In the genomic region with DNA sequence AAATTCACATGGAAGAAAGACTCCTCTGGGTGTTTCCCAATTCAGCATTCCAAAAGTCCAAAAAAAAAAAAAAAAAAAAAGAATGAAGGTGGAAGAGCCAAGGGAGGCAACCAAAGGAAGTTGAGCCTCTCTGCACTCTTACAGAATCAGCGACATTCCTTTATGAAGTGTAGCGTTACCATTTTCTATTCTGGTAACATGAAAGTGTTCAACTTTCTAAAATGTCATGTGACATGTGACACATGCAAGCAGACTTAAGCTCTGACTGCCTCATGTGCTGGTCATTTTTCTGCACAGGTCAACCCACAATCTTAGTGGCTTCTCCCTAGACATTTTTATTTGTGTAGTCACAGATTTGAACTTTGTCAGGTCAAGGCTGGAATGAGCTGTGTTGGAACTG, we compare ENCODE assay signal across 29 mouse cellular contexts.
DNase-seq lines count a peak whose midpoint lies in the region; ATAC-seq and TF ChIP-seq lines count a peak whose summit lies in the region.
"Had no signal": no experiment of that assay in that cellular context is flagged by ENCODE, and none has a peak within 500 bp of the region (broad histone marks: within the 10 kb centered on the region; RNA-seq: fewer than 3 reads in every experiment).

No protein-coding gene starts in this region.

- H3ac ChIP-seq in C2C12 (ENCODE audit: control insufficient read depth, insufficient read length, low read depth), result no peak overlapping the region

- H3K9me3 ChIP-seq in heart, embryonic 10.5 days, result no peaks in the 10 kb centered on the region
- H3K9me3 ChIP-seq: embryonic facial prominence, embryonic 12.5 days; embryonic facial prominence, embryonic 15.5 days; heart, embryonic 15.5 days; hindbrain, embryonic 10.5 days; hindbrain, embryonic 13.5 days; intestine, embryonic 15.5 days had no signal

- no peak for DNase-seq in gastrocnemius, adult 2 months
- no peak for DNase-seq in gastrocnemius, postnatal 14 days
- DNase-seq in 3134 (ENCODE audit: extremely low read depth, insufficient read length, low spot score), result peak; percentile 21
- no peak for DNase-seq in heart, embryonic 10.5 days (ENCODE audit: low spot score)
- DNase-seq: adrenal gland, postnatal 10 days; cerebellum, adult 11 months; cerebellum, adult 2 months; cerebellum, adult 9-11 months; cerebellum, postnatal 25 days; forebrain, postnatal 0 days; gastrocnemius, postnatal 36 days; heart, adult 2 months; heart, postnatal 10 days; heart, postnatal 36 days; kidney, adult 11 months had no signal

- no peaks in the 10 kb centered on the region for H3K36me3 ChIP-seq in C2C12 (ENCODE audit: control insufficient read depth, insufficient read depth)
- H3K36me3 ChIP-seq in heart, embryonic 10.5 days, result no peaks in the 10 kb centered on the region
- H3K36me3 ChIP-seq: embryonic facial prominence, embryonic 12.5 days; embryonic facial prominence, embryonic 15.5 days; G1E; heart, embryonic 15.5 days; hindbrain, embryonic 10.5 days; hindbrain, embryonic 13.5 days; intestine, embryonic 15.5 days had no signal

- intact Hi-C loops in gastrocnemius, adult 2 months (cut with DNase I), result no loop called here
- intact Hi-C loops in gastrocnemius, postnatal 14 days (cut with DNase I; ENCODE audit: low total_unique reads), result no loop called here

- no peaks in the 10 kb centered on the region for H3K27me3 ChIP-seq in C2C12 (ENCODE audit: control insufficient read depth, insufficient read depth, insufficient read length)
- peaks cover 5% of the 10 kb centered on the region; the same call in 1 of the 2 replicates for H3K27me3 ChIP-seq in heart, embryonic 10.5 days (ENCODE audit: insufficient read depth, poor library complexity, severe bottlenecking)
- H3K27me3 ChIP-seq: embryonic facial prominence, embryonic 12.5 days; embryonic facial prominence, embryonic 15.5 days; heart, embryonic 15.5 days; hindbrain, embryonic 13.5 days; intestine, embryonic 15.5 days had no signal

- peak overlapping the region; percentile 35; the same call in 1 of the 2 replicates for H3K27ac ChIP-seq in gastrocnemius, adult 2 months
- peak overlapping the region; percentile 80 for H3K27ac ChIP-seq in embryonic fibroblast, embryonic 13.5 days (ENCODE audit: insufficient read depth, low read length)
- no peak overlapping the region for H3K27ac ChIP-seq in heart, embryonic 10.5 days
- H3K27ac ChIP-seq: embryonic facial prominence, embryonic 12.5 days; embryonic facial prominence, embryonic 15.5 days; heart, adult 2 months; heart, embryonic 15.5 days; hindbrain, embryonic 10.5 days; hindbrain, embryonic 13.5 days; intestine, embryonic 15.5 days had no signal

- H3K79me2 ChIP-seq in C2C12 (ENCODE audit: control insufficient read depth, insufficient read depth), result no peaks in the 10 kb centered on the region

- no peak for ATAC-seq in erythroid progenitor cell, adult 5-6 weeks (replicated peaks; ENCODE audit: low FRiP score, poor library complexity, severe bottlenecking)
- ATAC-seq: activated CD4-positive, CD25-positive, alpha-beta regulatory T cell, adult 4 months; forebrain, embryonic 14.5 days; hindbrain, embryonic 16.5 days; intestine, embryonic 15.5 days had no signal

- H3K4me1 ChIP-seq in embryonic fibroblast, embryonic 13.5 days (ENCODE audit: control insufficient read depth, insufficient read depth, low read length), result peaks cover 20% of the 10 kb centered on the region
- H3K4me1 ChIP-seq in heart, embryonic 10.5 days, result peaks cover 8% of the 10 kb centered on the region; the same call in 1 of the 2 replicates
- H3K4me1 ChIP-seq: embryonic facial prominence, embryonic 12.5 days; embryonic facial prominence, embryonic 15.5 days; hindbrain, embryonic 10.5 days; hindbrain, embryonic 13.5 days; intestine, embryonic 15.5 days had no signal

- TF ChIP-seq POLR2A in embryonic fibroblast, embryonic 13.5 days (IDR thresholded peaks at IDR 0.05; ENCODE audit: low read depth, low read length), result no peak

- no peak for TF ChIP-seq CTCF in gastrocnemius, adult 2 months (IDR thresholded peaks at IDR 0.05)
- no peak for TF ChIP-seq CTCF in C2C12 (IDR thresholded peaks at IDR 0.05; ENCODE audit: control insufficient read depth, insufficient read depth, insufficient read length)
- TF ChIP-seq CTCF in embryonic fibroblast, embryonic 13.5 days (IDR thresholded peaks at IDR 0.05; ENCODE audit: borderline replicate concordance, insufficient read depth, low read length), result no peak

- no peaks in the 10 kb centered on the region for H3K79me3 ChIP-seq in C2C12 (ENCODE audit: low read depth)

- WGBS in heart, embryonic 10.5 days, result 68% methylated on average over 2 of the region's 2 CpGs

- no peak overlapping the region for H3K4me3 ChIP-seq in gastrocnemius, adult 2 months
- H3K4me3 ChIP-seq in C2C12 (ENCODE audit: insufficient read depth, poor library complexity, severe bottlenecking), result no peak overlapping the region
- no peak overlapping the region for H3K4me3 ChIP-seq in embryonic fibroblast, embryonic 13.5 days (ENCODE audit: insufficient read depth, low read length)
- H3K4me3 ChIP-seq in heart, embryonic 10.5 days, result no peak overlapping the region
- H3K4me3 ChIP-seq: embryonic facial prominence, embryonic 12.5 days; embryonic facial prominence, embryonic 15.5 days; erythroblast, embryonic 14.5 days; heart, adult 2 months; heart, embryonic 15.5 days; hindbrain, embryonic 10.5 days; hindbrain, embryonic 13.5 days; intestine, embryonic 15.5 days had no signal

TF ChIP-seq in C2C12, 6 proteins besides CTCF, POLR2A, EP300 and RAD21:
- TF ChIP-seq MYOG (IDR thresholded peaks at IDR 0.05; ENCODE audit: control insufficient read depth, extremely low read depth, insufficient read length) (no peak), USF1 (IDR thresholded peaks at IDR 0.05; ENCODE audit: low read depth) (peak; percentile 54)
